Mouse (Mus musculus): ENCODE results near the gene Uba7.
A peak's percentile ranks its signal among the peaks of the same experiment; 100 is the strongest.

Uba7 gene

DNA sequence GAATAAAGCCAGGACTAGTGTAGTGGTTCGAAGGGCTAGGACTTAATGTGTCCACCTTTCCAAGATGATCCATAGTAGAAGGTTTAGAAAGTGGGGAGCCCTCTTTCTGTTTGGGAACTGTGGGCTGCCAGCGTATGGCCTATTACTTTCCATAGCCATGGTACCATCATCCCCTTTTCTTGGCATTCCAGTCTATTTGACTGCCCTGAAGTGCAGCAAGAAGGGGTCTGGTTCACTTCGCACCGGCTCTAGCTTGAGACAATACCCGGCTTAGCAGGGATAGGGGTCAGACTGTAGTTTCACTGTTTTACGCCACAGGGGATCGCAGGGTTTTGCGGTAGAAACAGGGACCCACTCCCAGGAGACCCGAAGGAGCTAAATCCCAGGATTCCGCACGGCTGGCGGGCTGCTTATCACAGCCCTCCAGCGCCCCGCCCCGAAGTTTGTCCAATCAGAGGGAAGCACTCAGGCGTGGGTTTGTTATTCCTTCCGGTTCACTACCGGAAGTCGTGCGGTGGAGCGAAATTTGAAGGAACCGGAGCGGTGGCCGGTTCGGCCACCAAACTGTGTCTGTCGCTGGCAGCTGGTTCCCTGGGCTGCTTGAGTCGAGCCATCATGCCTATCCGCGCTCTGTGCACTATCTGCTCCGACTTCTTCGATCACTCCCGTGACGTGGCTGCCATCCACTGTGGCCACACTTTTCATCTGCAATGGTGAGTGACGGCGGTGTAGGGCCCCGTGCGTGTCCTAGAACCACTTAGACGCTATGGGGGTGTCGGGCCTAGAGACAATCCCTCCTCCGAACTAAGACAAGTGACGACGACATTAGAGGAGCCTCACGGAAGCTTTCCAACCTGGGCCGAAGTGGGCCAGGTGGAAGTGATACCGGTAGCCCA, 24.6 kb upstream of the Uba7 start:
- peak; percentile 89; the same call in 1 of the 2 replicates for TF ChIP-seq GATA4 (IDR thresholded peaks at IDR 0.05; ENCODE audit: insufficient replicate concordance, low read length)

GRCm38 (mm10) chr9:107955613-107956289, 19.6 kb upstream of the Uba7 start:
- TF ChIP-seq GATA4 (IDR thresholded peaks at IDR 0.05; ENCODE audit: insufficient replicate concordance, low read length): no peak

- no peak for TF ChIP-seq GATA4 (IDR thresholded peaks at IDR 0.05; ENCODE audit: insufficient replicate concordance, low read length)
Observed at GRCm38 (mm10) chr9:107957141-107957540, 18.2 kb upstream of the Uba7 start.

DNA sequence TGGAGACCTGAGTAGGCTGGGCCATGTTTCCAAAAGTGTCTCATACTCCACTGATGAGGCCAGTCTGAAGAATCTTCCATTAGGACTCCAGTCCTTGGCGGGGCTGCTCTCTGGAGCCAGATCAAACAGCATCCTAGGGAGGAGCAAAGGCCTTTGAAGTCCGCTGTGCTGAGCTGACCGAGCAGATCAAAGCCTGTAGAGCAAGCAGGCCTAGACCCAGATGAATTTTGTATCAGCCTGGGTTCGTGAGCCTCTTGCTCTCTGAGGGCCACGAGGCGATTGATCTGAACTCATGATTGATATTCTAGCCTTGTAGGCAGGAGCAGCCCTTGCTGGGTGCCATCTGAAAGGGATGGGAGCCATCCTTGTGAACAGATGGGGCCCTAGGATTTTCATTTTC, 15.4 kb upstream of the Uba7 start:
- TF ChIP-seq GATA4 (IDR thresholded peaks at IDR 0.05; ENCODE audit: insufficient replicate concordance, low read length): no peak

DNA sequence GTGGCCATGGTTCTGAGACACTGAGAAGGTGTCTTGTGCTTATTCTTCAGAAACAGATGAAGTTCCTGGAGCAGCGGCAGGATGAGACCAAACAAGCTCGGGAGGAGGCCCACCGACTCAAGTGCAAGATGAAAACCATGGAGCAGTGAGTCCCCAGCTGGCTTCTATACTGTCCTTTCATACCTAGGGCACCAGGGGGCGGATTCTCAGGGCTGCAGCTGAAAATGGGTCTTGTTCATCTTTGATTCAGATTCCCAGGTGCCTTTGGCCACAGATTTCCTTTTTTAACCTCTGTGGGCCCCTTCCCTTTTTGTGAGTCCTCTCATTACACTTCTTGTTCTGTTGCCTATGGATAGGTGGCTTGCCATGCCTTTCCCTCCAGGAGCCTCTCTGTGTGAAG, 14.4 kb upstream of the Uba7 start:
- TF ChIP-seq GATA4 (IDR thresholded peaks at IDR 0.05; ENCODE audit: insufficient replicate concordance, low read length): no peak

- TF ChIP-seq GATA4 (IDR thresholded peaks at IDR 0.05; ENCODE audit: insufficient replicate concordance, low read length): no peak
Observed at GRCm38 (mm10) chr9:107961351-107961762, 13.9 kb upstream of the Uba7 start.

DNA sequence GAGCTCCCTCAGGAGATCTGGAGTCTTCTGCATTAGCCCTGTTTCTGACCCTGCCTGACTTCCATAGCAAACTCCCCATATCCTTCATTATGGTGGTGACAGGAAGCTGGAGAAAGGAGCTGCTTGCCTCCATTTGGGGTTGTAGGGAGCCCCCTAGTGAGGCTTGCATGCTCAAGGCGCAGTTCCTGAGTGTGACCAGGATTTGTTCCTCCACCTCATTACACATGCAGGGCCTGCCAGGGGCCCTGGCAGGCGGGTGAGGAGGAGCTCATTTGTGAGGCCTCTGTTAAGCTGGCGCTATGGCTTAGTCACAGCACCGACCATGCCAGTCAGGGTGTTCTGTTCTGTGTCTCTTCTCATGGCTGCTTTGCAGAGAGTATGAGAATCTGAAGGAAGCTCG, 13.4 kb upstream of the Uba7 start:
- no peak for TF ChIP-seq GATA4 (IDR thresholded peaks at IDR 0.05; ENCODE audit: insufficient replicate concordance, low read length)

DNA sequence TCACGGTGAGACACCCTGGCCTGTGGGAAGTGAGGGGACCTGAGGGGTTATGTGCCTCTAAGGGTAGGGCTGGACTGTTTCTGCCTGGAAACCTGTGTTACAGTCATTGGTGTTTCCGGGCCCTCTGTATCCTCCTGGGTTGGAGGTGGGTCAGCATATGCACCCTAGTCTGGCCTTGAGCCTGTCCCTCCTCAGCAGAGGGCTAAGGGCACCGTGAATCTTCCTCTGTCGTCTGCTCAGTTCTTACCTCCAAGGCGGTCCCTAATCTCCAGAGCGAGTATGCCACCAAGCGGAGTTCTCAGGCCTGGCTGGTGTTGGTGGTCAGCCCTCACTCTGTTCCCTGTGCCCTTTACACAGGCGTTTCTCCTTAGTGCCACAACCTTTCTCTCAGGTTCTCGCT, 12.4 kb upstream of the Uba7 start:
- TF ChIP-seq GATA4 (IDR thresholded peaks at IDR 0.05; ENCODE audit: insufficient replicate concordance, low read length): no peak

GRCm38 (mm10) chr9:107963700-107964099, 11.6 kb upstream of the Uba7 start:
- TF ChIP-seq GATA4 (IDR thresholded peaks at IDR 0.05; ENCODE audit: insufficient replicate concordance, low read length): no peak

DNA sequence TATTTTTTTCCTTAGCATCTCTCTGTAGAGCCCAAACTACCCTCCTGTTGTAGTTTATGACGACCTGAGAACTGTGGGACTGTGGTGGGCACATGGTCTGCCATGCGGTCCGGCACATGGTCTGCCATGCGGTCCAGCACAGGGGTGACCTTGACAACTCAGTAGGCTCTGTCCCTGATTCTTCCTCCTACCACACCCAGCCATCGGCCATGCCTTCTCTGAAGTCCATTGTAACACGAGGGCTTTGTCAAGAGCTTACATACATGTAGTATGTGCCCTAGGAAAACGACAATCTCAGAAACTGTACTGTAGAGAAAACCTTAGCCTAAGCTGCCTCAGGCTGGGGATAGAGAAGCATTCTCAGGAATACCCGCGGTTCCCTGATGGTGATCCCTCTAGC, 10.6 kb upstream of the Uba7 start:
- TF ChIP-seq GATA4 (IDR thresholded peaks at IDR 0.05; ENCODE audit: insufficient replicate concordance, low read length): no peak

GRCm38 (mm10) chr9:107966676-107967075, 8.6 kb upstream of the Uba7 start:
- no peak for TF ChIP-seq GATA4 (IDR thresholded peaks at IDR 0.05; ENCODE audit: insufficient replicate concordance, low read length)

DNA sequence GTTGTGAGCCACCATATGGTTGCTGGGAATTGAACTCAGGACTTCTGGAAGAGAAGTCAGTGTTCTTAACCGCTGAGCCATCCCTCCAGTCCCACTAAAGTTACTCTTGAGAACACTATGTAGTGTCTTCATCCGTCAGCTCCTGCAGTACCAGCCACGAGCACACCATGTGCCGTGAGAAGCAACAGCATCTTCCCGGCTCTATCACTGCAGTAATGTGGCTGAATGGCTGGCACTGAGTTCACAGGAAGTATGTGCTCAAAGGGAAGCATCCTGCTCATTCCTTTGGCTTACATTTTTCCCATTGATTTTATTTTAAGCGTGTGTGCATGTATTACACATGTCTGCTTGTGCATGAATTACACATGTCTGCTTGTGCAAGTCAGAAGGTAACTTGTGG, 7.9 kb upstream of the Uba7 start:
- no peak for TF ChIP-seq GATA4 (IDR thresholded peaks at IDR 0.05; ENCODE audit: insufficient replicate concordance, low read length)

DNA sequence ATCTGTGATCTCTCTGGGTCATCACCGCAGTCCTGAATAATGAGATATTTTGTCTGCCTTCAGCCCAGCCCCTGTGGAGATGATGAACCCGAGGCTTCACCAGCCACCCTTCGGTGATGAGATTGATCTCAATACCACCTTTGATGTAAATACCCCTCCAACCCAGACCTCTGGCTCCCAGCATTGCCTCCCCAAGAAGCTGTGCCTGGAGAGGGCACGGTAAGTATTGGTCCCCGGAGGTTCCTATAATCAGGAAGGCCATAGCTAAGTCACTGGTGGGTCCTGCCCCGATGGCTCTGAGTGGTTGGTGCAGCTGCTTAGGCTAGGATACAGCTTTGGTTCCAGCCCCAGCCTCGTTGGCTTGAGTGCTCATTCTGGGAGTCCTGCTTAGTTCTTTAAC, 6.8 kb upstream of the Uba7 start:
- TF ChIP-seq GATA4 (IDR thresholded peaks at IDR 0.05; ENCODE audit: insufficient replicate concordance, low read length): no peak

DNA sequence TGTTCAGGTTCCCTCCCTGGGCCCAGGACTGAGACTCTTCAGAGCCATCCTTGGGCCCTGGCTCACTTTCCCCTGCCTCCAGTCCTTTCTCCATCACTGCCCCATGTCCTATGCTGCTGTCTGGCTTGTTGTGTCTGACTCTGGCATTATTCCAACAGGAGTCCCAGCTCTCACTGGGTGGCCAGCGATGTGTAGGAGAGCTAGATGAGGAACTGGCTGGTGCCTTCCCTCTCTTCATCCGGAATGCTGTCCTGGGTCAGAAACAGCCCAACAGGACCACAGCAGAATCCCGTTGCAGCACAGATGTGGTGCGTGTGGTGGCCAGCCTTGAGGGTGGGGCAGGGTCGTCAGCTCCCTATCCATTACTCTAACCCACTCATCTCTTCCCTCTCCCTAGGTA, 5.0 kb upstream of the Uba7 start:
- TF ChIP-seq GATA4 (IDR thresholded peaks at IDR 0.05; ENCODE audit: insufficient replicate concordance, low read length): no peak

DNA sequence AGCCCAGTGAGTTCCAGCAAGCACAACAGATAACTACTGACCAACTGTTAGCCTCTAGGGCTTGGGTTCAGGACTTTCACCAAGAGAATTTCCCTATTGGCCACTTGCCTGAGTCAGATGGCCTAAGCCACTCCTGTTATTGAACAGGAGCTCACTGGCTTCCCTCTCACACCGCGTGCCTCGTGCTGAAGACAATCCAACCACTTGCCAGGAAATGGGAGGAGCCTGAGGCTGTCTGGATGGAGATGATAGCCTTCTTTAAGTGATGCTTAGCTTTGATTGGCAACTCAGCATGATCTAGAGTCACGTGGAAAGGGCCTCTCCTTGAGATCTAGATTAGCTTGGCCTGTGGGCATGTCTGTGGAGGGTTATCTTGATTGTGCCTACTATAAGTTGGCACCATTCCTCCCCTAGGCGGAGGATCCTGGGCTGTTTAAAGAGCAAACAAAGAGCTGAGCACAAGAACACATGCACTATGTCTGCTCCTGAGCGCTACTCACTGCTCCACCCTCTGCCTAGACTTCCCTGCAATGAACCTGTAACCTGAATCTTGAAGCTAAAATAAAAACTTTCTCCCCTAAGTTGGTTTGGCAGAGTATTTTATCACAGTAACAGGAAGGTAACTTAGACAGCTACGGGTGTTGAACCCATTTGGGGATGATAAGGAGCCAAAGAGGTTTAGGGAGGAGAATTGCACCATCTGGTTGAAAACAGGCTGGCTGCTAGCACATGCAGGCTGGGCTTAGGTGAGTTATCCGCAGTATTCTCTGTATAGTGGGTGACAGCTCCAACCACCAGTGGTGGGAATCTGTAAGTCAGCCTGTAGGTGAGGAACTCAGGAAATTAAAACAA, 3.4 kb upstream of the Uba7 start:
- no peak for TF ChIP-seq GATA4 (IDR thresholded peaks at IDR 0.05; ENCODE audit: insufficient replicate concordance, low read length)

Measured in liver, adult (tissue).